Mouse (Mus musculus) cortical plate, adult 2 months (tissue): ENCODE results near the gene Fgf14.

Experiments used
- CTCF ChIP-seq: fragments of 200-500 bp; IDR thresholded peaks from 2 replicates; pipeline ENCODE4 v1.5.1; 2011; ENCODE audit warnings: mild to moderate bottlenecking, control low read depth, low read length; ENCODE audit not compliant: insufficient read depth; ENCODE audit errors: extremely low read depth
- POLR2A ChIP-seq: fragments of 200-500 bp; IDR thresholded peaks from 2 replicates; pipeline ENCODE4 v1.6.1; 2011; ENCODE audit warnings: mild to moderate bottlenecking, low read length, control low read depth; ENCODE audit not compliant: insufficient read depth; ENCODE audit errors: extremely low read depth

DNA sequence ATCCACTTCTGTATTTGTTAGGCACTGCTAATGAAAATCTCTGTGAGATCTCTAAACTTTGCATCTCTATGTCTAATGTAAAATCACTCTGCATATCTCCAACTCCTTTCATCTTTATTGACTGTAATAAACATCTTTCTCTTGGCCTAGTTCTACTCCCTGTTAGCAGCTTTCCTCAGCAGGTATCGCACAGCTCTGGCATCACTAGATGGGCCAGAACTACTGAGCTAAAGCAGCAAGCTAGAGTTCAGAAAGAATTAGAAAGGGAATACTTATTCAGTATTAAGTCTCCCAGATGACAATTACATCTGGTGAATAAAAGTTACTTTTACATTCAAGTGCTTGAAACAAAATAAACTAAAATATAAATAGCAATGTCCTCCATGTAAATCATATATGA lies 221.8 kb downstream of the Fgf14 start:
- no peak for TF ChIP-seq CTCF
- TF ChIP-seq POLR2A = no peak
